Mouse (Mus musculus) spleen, postnatal 14 days (tissue): ENCODE results near the gene Slc24a2.

Experiments used
- DNase-seq, 2 experiments: peaks; one replicate each; pipeline ENCODE4 v3.0.0; 2021 to 2022; ENCODE audit warnings: low spot score in 2 of 2

Gene Slc24a2

DNA sequence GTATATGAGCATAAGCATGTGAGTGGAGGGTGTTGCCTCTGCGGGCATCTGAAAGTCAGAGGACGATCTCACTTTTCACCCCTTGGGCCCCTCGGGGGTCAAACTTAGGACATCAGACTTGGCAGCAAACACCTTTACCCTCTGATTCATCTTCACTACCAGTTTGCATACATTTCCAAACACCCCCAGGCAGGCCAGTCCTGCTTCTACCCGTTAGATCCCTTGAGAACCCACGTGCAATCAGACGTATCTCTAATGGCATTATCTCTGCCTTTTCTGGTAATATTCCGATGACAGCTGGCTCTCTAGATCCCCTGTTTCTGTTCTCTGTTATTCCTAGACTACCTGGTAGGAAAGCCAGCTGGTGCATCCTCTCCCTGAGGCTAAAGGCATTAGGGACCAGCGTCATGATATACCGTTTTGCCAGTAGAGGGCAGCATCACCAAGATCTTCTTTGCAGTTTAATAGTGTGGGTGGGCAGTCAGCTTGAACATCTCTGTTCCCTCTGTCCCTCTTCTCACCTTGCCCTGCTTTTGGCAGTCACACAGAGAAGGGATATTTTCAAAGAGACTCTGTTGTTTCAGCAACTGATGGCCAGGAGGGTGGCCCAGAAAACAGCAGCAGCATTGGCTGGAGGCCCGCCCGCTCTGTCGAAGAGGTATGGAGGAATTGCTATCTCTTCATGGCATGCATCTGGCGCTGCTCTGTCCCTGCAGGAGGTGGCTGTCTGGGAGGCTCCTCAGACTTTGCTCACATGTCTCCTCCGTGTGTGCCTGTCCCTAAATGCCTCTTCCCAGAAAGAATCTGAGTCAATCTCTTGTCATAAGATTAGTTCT, 272.5 kb downstream of the Slc24a2 start:
- DNase-seq = no peak

DNA sequence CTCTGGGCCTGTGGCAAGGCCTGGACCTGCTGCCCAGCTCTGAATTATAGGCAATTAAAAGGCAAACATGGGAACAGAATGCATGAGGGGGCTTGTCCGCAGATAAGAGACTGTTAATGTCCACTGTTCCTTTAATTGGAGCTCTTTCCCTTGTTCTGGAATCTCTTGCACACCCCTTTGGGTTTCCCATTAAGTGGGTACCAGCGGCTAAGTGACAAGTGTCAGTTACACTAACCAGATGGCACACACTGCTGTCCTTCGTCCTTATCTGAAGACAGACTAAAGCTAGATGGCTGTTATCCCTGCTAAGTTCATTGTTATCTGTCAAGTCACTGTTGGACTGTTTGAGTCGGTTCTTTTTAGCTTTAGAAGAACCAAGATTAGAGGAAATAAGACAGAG, 274.8 kb downstream of the Slc24a2 start:
- no peak for DNase-seq

DNA sequence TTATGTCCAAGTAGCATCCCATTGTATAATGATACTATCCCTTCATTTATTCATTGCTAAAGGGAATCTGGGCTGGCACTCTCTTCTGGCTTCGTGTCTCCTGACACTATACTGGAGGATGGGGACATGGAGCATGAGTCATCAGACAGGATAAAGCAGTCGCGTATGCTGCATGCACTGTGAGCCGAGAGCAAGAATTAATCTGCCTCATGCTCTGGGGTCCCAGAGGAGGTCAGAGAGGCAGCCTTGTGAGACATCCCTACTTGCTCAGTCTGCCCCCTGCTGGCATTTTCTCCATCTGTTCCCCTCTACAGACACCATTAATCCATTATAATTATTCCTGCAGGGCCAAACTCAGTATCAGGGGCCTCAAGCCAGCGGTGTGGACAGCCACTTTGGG, 276.8 kb downstream of the Slc24a2 start:
- DNase-seq = no peak

DNA sequence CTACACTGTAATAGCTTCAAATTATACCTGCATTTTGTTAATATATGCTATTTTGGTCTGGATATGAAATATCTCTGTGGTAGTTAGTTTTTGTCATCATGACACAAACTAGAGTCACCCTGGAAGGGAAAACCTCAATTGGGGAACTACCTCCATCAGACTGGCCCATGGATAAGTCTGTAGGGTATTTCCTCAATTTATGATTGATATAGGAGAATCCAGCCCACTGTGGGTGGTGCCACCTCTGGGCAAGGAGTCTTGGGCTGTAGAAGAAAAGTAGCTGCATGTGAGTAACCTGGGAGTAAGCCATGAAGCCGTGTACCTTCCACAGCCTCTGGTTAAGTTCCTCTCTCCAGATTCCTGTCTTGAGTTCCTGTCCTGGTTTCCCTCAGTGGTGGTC, 281.5 kb downstream of the Slc24a2 start:
- no peak for DNase-seq

DNA sequence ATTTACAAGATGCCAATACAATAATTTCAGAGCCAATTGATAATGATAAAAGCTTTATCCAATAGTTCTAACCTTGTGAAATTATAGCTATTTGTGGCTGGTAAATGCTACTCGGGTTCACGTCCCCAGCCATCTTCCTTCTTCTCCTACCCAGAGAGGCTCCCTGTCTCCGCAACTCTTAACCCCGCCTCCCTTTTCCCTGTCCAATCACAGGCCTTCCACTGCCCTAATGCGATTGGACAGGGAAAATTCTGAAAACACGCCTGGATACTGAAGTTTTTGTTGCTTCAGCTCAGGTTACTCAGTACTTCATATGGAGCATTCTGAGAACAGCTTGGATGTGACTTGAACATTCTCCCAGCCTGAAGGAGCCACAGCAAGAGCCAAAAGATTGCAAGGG, 287.0 kb downstream of the Slc24a2 start:
- DNase-seq = no peak

DNA sequence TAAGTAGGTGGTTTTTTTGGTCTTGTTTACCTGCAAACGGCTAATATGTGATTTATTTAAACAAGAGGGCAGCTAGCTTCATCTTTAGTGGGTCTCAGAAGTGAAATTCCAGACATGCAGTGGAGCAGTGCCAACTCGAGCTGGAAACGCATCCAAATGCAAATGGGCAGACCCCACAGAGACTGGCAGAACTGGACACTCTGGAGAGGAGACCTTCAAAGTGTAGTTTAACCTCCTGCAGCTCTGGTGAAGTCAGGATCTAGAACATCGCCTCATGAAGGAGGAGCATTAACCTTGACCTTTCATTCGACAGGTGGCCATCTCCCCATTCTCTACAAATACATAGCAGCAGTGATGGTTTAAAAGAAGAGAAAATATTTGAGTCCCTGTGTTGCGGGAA, 287.6 kb downstream of the Slc24a2 start:
- DNase-seq = no peak

DNA sequence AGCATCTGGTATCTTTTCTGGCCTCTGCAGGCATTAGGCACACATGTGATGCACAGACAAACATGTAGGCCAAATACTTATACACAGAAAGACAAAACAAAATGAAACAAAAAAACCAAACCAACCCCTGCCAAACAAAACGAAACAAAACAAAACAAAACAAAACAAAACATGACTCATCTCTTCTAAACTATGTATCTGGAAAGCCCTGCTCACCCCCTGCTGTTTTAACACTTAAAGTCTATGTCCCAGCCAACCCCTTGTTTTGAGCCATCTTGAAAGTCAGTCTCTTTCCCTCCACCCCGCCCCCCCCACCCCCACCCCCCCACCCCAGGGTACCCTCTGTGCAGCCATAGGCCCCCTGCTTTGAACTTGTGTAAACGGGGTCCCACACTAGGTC, 293.6 kb downstream of the Slc24a2 start:
- DNase-seq = no peak

DNA sequence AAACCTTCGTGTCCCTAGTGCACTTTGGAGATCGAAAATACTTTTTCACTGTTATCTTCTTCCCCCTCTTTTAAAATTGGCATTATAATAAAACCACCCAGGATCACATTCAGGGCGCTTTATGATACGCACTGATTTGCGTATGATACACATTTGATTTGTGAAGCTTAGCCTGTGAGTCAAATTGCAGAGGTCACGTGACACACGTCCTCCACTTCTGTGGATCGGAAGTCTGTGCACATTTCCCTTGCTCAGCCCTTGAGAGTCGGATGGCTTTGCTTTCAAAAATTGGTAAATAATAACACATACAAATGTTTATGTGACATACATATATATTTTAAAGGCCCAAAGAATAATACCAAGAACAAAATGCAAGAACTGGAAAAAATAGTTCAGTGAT, 294.1 kb downstream of the Slc24a2 start:
- no peak for DNase-seq
